Mouse (Mus musculus): ENCODE data around the gene Cav3. TPM values are rescaled to one million over a fixed set of nuclear protein-coding genes. Genes with fewer than 3 reads are reported as not detected.

The Cav3 gene
- total and polyA plus RNA-seq, 3 experiments: not detected

GRCm38 (mm10) chr6:112516496-112516895, 57.2 kb downstream of the Cav3 start:
- H3K9me3 ChIP-seq (replicated peaks; ENCODE audit: low read length): no peaks in the 10 kb centered on the region
- no peak overlapping the region for H3K27ac ChIP-seq (ENCODE audit: insufficient read depth, low read depth)
- no peaks in the 10 kb centered on the region for H3K79me2 ChIP-seq (replicated peaks; ENCODE audit: control insufficient read depth, extremely low read depth, insufficient read depth, poor library complexity, severe bottlenecking)
- H3K36me3 ChIP-seq (replicated peaks in 1 of 2; ENCODE audit: control insufficient read depth in 1 of 2, insufficient read depth in 1 of 2, low read length in 1 of 2): no peaks in the 10 kb centered on the region
- no peaks in the 10 kb centered on the region for H3K4me1 ChIP-seq (ENCODE audit: control insufficient read depth in 1 of 2, insufficient read depth in 2 of 2)
- H3K27me3 ChIP-seq (replicated peaks): peaks cover 53% of the 10 kb centered on the region
- H3K4me2 ChIP-seq (ENCODE audit: insufficient read depth, low read depth, poor library complexity, severe bottlenecking): no peak overlapping the region
- dilution Hi-C loops (cut with MboI; ENCODE audit: extremely low pct_ligation_motif_present, extremely low pct_unique_long_range_greater_than_20kb, low sequenced_read_pairs) (no loop called here), in situ Hi-C loops (cut with MboI; ENCODE audit: low pct_ligation_motif_present, low pct_unique_long_range_greater_than_20kb, low sequenced_read_pairs) (no loop called here)
- TF ChIP-seq E2F4 (IDR thresholded peaks at IDR 0.05; ENCODE audit: insufficient replicate concordance, low read depth, low read length): no peak
- no peak for TF ChIP-seq GABPA (IDR thresholded peaks at IDR 0.05; ENCODE audit: insufficient replicate concordance, low read depth, low read length)
- TF ChIP-seq SIN3A (IDR thresholded peaks at IDR 0.05; ENCODE audit: low read length): no peak
- no peak overlapping the region for H3K4me3 ChIP-seq (replicated peaks in 1 of 3; ENCODE audit: low read depth in 2 of 3, low read length in 2 of 3, poor library complexity in 1 of 3)
- no peak overlapping the region for H3K9ac ChIP-seq (ENCODE audit: insufficient read depth, low read depth)
- DNase-seq (ENCODE audit: extremely low read depth): no peak

GRCm38 (mm10) chr6:112517572-112517971, 58.3 kb downstream of the Cav3 start:
- Histone ChIP-seq H3K4me2 (ENCODE audit: insufficient read depth, low read depth, poor library complexity, severe bottlenecking) (no peak overlapping the region), H3K9ac (ENCODE audit: insufficient read depth, low read depth) (no peak overlapping the region), H3K27ac (ENCODE audit: insufficient read depth, low read depth) (no peak overlapping the region), H3K79me2 (replicated peaks; ENCODE audit: control insufficient read depth, extremely low read depth, insufficient read depth, poor library complexity, severe bottlenecking) (no peaks in the 10 kb centered on the region), H3K36me3 (replicated peaks in 1 of 2; ENCODE audit: control insufficient read depth in 1 of 2, insufficient read depth in 1 of 2, low read length in 1 of 2) (no peaks in the 10 kb centered on the region), H3K4me3 (replicated peaks in 1 of 3; ENCODE audit: low read depth in 2 of 3, low read length in 2 of 3, poor library complexity in 1 of 3) (no peak overlapping the region), H3K27me3 (replicated peaks) (peaks cover 56% of the 10 kb centered on the region), H3K9me3 (replicated peaks; ENCODE audit: low read length) (no peaks in the 10 kb centered on the region), H3K4me1 (ENCODE audit: control insufficient read depth in 1 of 2, insufficient read depth in 2 of 2) (no peaks in the 10 kb centered on the region)
- dilution Hi-C loops (cut with MboI; ENCODE audit: extremely low pct_ligation_motif_present, extremely low pct_unique_long_range_greater_than_20kb, low sequenced_read_pairs): no loop called here
- TF ChIP-seq CHD2 (IDR thresholded peaks at IDR 0.05; ENCODE audit: low read length) (no peak), HCFC1 (IDR thresholded peaks at IDR 0.05; ENCODE audit: low read depth, low read length) (no peak), RAD21 (IDR thresholded peaks at IDR 0.05; ENCODE audit: low read depth, low read length) (no peak), CTCF (conservative IDR thresholded peaks at IDR 0.05 in 1 of 2, IDR thresholded peaks at IDR 0.05 in 1 of 2; ENCODE audit: low read depth in 2 of 2, low read length in 2 of 2) (no peak), IRF4 (IDR thresholded peaks at IDR 0.05; ENCODE audit: low read depth, low read length) (no peak), E2F4 (IDR thresholded peaks at IDR 0.05; ENCODE audit: insufficient replicate concordance, low read depth, low read length) (no peak), SIN3A (IDR thresholded peaks at IDR 0.05; ENCODE audit: low read length) (no peak), JUND (conservative IDR thresholded peaks at IDR 0.05; ENCODE audit: low read depth, low read length) (no peak), SMC3 (IDR thresholded peaks at IDR 0.05; ENCODE audit: low read depth, low read length) (no peak), ZKSCAN1 (IDR thresholded peaks at IDR 0.05; ENCODE audit: borderline replicate concordance, low read depth, low read length) (no peak), NELFE (IDR thresholded peaks at IDR 0.05; ENCODE audit: low read depth, low read length) (no peak), MAFK (IDR thresholded peaks at IDR 0.05; ENCODE audit: insufficient replicate concordance, low read length) (no peak)
- DNase-seq (ENCODE audit: extremely low read depth): no peak
- in situ Hi-C loops (cut with MboI; ENCODE audit: low pct_ligation_motif_present, low pct_unique_long_range_greater_than_20kb, low sequenced_read_pairs): no loop called here

GRCm38 (mm10) chr6:112517991-112518390, 58.7 kb downstream of the Cav3 start:
- Histone ChIP-seq H3K4me3 (replicated peaks in 1 of 3; ENCODE audit: low read depth in 2 of 3, low read length in 2 of 3, poor library complexity in 1 of 3) (no peak overlapping the region), H3K36me3 (replicated peaks in 1 of 2; ENCODE audit: control insufficient read depth in 1 of 2, insufficient read depth in 1 of 2, low read length in 1 of 2) (no peaks in the 10 kb centered on the region), H3K4me1 (ENCODE audit: control insufficient read depth in 1 of 2, insufficient read depth in 2 of 2) (no peaks in the 10 kb centered on the region), H3K9ac (ENCODE audit: insufficient read depth, low read depth) (no peak overlapping the region), H3K9me3 (replicated peaks; ENCODE audit: low read length) (no peaks in the 10 kb centered on the region), H3K4me2 (ENCODE audit: insufficient read depth, low read depth, poor library complexity, severe bottlenecking) (no peak overlapping the region), H3K27me3 (replicated peaks) (peaks cover 57% of the 10 kb centered on the region), H3K79me2 (replicated peaks; ENCODE audit: control insufficient read depth, extremely low read depth, insufficient read depth, poor library complexity, severe bottlenecking) (no peaks in the 10 kb centered on the region), H3K27ac (ENCODE audit: insufficient read depth, low read depth) (no peak overlapping the region)
- DNase-seq (ENCODE audit: extremely low read depth): no peak
- in situ Hi-C loops (cut with MboI; ENCODE audit: low pct_ligation_motif_present, low pct_unique_long_range_greater_than_20kb, low sequenced_read_pairs): no loop called here
- dilution Hi-C loops (cut with MboI; ENCODE audit: extremely low pct_ligation_motif_present, extremely low pct_unique_long_range_greater_than_20kb, low sequenced_read_pairs): no loop called here
- TF ChIP-seq ZMIZ1 (IDR thresholded peaks at IDR 0.05; ENCODE audit: low read depth, low read length): no peak
- TF ChIP-seq BHLHE40 (IDR thresholded peaks at IDR 0.05; ENCODE audit: low read depth, low read length): no peak
- TF ChIP-seq IRF4 (IDR thresholded peaks at IDR 0.05; ENCODE audit: low read depth, low read length): no peak
- TF ChIP-seq USF1 (IDR thresholded peaks at IDR 0.05; ENCODE audit: low read depth, low read length): no peak
- TF ChIP-seq UBTF (IDR thresholded peaks at IDR 0.05; ENCODE audit: low read depth, low read length): no peak
- no peak for TF ChIP-seq TBP (conservative IDR thresholded peaks at IDR 0.05; ENCODE audit: low read depth, low read length)
